Mouse (Mus musculus): Measurements from ENCODE around the gene Olfr1336.
"Not testable (repeated sequence)": the region's sequence is repeated elsewhere in the genome, so short reads cannot be mapped to it uniquely, and the experiment has no call there.

Olfr1336 gene

DNA sequence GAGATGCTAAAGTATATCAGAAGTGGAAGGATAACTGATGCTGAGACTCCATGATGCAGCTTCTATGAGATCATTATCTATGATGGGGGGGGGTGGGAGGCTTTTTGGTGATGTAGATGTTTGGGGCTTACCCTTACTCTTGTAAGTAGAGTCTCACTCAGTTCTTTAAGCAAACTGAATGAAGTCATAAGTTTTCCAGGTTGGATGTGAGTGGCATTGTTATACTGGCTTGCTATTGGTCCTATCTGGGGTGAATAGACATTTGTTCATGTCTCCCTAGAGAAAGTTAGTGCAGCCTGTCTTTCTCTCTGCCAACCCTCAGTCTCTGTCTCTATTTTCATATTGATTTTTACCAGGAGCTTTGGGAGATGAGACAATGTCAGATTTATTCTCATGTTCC is at the start of gene Olfr1336:
Gene Olfr1336 (plus strand): TSS at position 301 of the 400 bp plus-strand sequence.
- in situ Hi-C loops (cut with MboI, MseI), result no loop called here

DNA sequence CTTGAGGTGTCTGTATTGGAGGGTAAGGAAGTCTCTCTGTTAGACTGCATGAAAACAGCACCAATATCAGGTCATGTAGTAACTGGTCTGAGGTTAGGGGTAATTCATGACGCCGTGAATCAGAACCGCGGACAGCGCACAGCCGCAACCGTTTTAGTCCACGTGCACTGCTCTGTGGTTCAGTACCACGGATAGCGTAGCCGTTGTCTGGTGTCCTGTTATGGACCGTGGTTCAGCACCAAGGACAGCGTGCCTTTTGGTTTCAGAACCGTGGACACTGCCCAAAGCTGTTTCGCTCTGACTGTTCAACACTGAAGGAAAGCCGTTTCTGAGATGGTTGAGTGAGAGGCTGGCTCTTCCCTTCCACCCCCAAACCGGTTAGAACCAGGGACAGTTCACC is 45.9 kb upstream of the Olfr1336 start, which contains the start of gene Gm20715:
Gene Gm20715 (plus strand): TSS at position 235 of the 400 bp plus-strand sequence.
- in situ Hi-C loops (cut with MboI, MseI), result no loop called here

DNA sequence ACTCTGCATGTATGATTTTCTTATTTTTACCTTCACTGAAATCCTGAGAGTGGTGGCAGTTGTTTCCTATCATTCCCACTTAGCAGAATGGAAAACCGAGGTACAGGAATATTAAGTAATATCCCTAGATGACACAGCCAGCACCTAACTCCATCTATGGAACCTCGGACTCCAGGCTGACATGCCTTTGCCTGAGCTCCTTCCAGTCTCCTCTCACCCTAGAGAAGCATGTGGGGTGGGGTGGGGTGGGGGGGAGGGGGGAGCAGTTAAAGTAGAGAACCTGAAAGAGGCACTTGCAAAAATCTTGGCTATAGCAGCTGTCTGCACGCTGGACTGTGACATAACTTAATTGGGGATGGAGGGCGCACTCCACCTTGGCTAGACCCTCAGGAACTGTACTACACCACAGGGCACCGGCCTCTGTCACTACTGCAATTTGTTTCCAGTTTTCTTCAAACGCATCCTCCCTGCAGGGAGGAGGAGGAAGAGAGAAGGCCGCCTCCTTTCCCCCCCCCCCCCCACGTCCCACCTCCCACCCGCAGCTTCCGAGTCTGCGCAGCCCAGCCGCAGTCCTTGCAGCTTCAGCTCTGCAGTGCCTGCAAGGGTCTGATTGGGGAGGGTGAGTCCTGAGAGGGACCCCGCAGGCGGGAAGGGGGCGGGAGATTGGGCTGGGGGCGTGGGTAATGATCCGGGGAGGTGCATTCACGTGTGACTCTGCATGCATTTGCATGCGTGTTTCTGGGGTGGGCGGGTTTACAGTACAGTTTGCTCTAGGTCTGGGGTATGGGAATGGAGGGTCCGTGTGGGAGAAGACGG is 41.1 kb upstream of the Olfr1336 start:
- in situ Hi-C loops (cut with MboI, MseI), result no loop called here

DNA sequence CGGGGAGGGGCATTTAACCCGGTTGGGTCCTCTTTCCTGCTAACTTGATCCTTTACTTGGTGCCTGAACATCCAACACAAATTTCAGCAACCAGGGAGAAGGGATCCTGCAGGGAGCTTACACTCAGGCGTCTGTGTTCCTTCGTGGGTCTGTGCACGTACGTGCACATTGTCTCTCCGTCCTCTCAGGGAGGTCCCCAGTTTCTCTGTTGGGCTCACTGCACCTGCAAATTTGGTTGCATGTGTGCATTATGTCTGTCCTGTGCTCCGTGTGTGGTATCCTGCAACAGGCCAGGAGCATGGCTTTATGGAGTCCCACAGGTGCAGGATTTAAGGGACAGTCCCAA is 40.6 kb upstream of the Olfr1336 start:
- in situ Hi-C loops (cut with MboI, MseI), result no loop called here

DNA sequence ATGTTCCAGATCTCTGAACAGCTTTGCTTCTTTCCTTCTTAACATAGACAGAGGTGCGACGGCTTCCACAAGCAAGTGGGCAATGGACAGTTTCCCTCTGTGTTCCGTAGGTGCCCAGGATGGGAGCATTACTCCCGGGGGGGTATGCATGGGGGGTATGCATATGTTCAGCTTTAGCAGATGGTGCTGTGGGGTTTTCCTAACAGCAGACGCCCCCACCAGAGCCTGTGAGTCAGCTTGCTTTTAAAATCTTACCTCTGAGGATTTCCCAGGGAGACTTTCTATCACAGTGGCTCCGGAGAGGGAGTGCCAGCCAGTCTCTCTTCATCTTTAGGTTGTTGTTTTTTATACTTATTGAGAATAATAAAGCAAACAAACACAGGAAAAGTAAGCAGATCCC is 36.1 kb upstream of the Olfr1336 start:
- in situ Hi-C loops (cut with MboI, MseI), result no loop called here

DNA sequence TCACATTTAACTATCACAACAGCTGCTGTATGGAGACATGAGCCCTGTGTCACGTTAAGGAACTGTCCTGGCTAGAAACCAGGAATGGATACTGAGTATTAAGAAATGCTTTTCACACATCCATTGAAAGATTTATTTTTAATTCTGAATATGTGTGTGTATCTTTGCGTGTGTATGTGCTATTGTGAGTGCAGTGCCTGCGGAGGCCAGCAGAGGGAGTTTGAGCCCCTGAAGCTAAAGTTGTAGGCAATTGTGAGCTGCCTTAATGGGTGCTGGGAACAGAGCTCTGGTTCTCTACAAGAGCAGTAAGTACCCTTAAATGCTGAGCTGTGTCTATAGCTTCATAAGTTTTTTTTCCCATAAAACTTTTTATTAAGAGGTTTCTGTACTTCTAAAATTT is 26.6 kb upstream of the Olfr1336 start:
- in situ Hi-C loops (cut with MboI, MseI), result loop anchor here (5.0 kb wide), 1 partner anchor 72 kb away; no protein-coding TSS in a partner anchor

DNA sequence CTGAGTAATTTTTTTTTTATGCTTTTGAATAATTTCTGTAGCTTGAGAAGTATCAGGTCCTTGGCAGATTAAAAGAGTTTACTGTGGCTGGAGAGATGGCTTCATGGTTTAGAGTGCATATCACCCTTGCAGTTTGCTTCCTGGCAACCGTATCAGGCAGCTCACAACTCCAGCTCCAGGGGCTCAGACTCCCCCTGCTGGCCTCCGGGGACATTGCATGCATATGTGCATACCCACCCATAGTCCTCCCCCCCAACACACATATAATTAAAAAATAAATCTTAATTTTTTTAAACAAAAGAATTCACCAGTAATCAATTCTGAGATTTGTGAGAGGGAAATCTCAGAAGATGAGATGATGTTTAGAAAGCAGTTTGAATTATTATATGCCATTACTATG is 25.6 kb upstream of the Olfr1336 start:
- in situ Hi-C loops (cut with MboI, MseI), result no loop called here

DNA sequence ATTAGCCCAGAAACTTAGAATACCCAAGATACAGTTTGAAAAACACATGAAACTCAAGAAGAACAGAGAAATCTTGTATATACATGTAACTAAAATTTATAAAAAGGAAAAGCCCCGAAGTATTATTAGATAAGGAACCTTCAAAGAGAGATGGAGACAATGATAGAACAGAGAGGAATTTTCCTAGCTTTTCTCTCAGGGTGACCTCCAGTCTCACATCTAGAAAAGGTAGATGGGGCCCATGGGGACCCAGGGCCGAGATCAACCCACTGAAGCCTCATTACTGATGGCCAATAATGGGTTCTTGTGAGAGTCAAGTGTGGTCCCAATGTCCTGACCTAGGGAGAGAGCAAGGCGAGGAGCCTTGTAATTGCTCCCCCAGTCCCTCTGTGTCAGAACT is 17.6 kb upstream of the Olfr1336 start, which contains the start of gene Olfr1344:
Gene Olfr1344 (plus strand): TSS at position 301 of the 400 bp plus-strand sequence.
- in situ Hi-C loops (cut with MboI, MseI), result loop anchor here (5.0 kb wide), 2 partner anchors 484 to 499 kb away; no protein-coding TSS in a partner anchor

DNA sequence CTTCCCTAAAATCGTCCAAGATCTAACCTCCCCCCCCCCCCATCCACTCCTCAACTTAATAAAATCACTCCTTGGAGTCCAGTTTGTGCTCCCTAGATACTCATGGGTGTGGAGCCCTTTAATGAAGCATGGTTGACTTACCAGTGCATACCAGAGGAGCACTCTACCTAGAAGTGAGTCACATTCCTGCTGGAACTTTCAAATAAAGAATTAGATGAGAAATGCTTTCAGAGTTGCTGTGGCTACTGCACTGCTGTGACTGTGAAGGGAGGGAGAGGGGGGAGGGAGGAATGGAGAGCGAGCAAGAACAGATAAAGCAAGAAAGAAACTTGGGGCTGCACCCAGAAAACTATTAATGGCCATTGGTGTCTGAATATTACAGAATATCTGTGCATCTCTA is 14.8 kb upstream of the Olfr1336 start:
- in situ Hi-C loops (cut with MboI, MseI), result no loop called here

DNA sequence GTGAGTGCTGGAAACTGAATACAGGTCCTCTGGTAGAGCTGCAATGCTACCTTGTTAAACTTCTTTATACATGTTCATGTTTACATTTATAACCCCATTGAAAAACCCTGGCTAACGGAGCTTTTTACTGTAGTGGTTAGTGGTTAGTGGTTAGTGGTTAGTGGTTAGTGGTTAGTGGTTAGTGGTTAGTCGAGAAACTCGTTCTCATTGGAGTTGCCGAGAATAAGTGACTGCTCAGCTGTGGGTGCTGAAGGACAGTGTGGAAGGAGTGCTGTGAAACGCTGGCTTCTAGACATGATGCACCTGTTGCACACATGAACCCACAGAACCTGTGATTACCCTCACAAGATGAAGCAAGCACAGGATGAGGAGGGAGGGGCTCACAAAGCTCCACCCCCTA is 8.2 kb upstream of the Olfr1336 start:
- in situ Hi-C loops (cut with MboI, MseI), result no loop called here

DNA sequence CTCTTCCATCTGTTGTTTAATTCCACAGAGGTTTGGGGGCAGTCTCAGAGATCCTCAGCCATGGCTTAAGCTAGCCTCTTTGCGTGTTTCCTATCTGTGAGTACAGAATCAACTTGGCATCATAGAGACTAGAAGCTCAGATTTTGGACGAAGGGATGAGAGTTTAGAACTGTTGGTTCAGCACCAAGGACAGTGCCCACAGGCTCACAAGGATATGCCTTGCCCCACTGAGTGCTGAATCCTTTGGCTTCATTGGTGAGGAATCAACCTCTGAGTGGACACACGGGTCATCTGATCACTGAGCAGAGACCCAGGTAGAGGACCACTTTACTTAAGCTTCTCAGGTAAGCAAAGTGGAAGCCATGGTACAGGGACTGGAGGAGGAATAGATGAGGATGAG is 431 bp downstream of the Olfr1336 start:
- in situ Hi-C loops (cut with MboI, MseI), result no loop called here

DNA sequence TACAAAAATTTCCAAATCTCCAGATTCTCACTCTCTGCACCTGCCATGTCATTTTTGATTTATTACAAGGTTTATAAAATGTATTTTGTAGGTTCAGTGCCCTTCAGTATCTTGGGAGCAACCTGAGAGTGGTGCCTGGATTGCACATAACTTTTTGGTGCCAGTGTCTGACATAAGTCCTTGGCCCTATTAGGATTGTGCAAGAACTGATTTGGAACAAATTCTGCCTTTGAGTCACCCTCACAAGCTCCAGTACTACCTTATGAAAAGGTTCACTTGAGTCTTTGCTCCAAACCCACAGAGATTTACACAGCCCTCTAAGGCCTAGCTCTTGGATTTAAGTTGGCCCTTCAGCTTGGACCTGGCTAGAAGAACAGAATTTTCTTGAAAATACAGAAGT is 11.0 kb downstream of the Olfr1336 start, which contains the start of gene Olfr1346:
Gene Olfr1346 (plus strand): TSS at position 151 of the 400 bp plus-strand sequence.
- in situ Hi-C loops (cut with MboI, MseI), result no loop called here

DNA sequence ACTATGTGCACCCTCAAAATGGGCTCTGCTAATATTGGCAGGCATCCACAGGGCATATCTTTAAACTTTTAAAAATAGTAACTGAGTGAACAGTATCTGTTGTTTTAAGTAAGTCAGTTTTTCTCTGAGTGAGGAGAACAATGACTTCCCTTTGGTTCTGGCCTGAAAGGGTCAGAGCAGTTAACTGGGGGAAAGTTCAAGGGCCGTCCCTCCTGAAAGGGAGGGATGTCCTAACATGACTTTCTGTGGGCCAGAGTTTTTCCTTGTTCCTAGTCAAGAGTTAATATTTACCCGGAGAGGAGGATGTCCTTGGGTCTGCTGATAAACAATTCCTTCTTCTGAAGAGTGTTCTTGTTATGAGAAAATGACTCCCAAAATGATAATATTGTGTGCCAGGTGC is 21.7 kb downstream of the Olfr1336 start:
- in situ Hi-C loops (cut with MboI, MseI), result not testable (repeated sequence)

DNA sequence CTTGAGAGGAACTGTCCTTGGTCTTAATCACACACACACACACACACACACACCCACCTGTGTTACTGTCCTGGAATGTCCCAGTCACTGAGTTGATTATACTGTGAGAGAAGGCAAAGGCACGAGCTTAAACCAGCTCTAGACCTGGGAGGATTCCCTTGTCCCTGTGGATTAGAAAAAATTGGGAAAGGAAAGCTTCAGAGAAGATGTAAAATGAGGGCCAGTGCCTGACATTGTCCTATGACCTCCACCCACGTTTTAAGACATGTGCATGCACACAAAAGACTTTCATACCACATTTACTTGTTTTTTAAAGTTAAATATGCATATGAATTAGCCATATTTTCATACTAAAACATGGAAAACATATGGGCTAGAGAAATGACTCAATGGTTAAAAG is 30.9 kb downstream of the Olfr1336 start, which contains the start of gene Olfr5:
Gene Olfr5 (minus strand): TSS at position 101 of the 400 bp plus-strand sequence.
- in situ Hi-C loops (cut with MboI, MseI), result no loop called here

DNA sequence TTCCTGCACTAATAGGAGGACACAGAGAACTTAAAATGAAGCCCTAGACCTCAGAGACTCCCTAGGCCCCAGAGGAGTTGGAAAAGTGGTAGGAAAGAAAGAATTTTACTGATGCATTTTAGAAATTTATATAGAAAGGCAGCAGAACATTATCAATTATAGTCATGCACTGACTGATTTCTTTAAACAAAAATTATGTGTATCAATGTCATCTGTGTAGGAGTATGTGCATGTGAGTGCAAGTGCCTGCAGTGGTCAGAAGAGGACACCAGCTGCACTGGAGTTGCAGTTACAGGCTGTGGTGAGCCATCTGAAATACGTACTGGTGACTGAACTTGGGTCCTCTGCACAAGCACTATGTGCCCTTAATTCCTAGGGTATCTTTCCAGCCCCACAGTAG is 43.7 kb downstream of the Olfr1336 start, which contains the start of gene Olfr1347:
Gene Olfr1347 (minus strand): TSS at position 101 of the 400 bp plus-strand sequence.
- in situ Hi-C loops (cut with MboI, MseI), result no loop called here

DNA sequence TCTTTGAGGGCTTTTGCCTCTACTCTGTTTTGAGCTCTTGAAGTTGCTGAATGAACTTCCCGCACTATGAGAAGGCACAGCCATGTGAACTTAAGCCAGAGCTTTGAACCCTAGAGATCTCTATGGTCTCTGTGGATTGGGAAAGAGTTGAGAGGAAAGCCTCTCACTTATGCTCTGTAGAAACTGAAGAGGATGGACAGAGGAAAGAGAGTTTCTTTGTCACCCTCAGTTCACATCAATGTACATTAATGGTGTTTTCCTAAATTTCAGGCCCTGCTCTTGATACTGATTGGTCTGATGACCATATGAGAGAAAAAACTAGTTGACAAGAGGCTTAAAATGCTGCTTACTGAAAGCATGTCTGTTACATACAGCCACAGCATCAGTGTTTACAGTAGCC is 52.7 kb downstream of the Olfr1336 start, which contains the start of gene Olfr1348:
Gene Olfr1348 (minus strand): TSS at position 101 of the 400 bp plus-strand sequence.
- in situ Hi-C loops (cut with MboI, MseI), result no loop called here
